Mouse (Mus musculus) small intestine, adult 2 months (tissue): ENCODE data around the gene Hsd3b7. TPM values are rescaled to one million over a fixed set of nuclear protein-coding genes. Genes with fewer than 3 reads are reported as not detected.

ENCODE experiments used
- H3K27ac ChIP-seq: fragments of 200-500 bp; 2 replicates; pipeline ENCODE4 v1.5.1; 2012; ENCODE audit warnings: low read depth, low read length, control low read depth, inconsistent platforms; ENCODE audit not compliant: insufficient read depth
- H3K27me3 ChIP-seq: fragments of 200-500 bp; 2 replicates; pipeline ENCODE4 v1.6.1; 2012; ENCODE audit warnings: mild to moderate bottlenecking, moderate library complexity, low read length, inconsistent platforms; ENCODE audit not compliant: control insufficient read depth, insufficient read depth
- H3K36me3 ChIP-seq: fragments of 200-500 bp; 2 replicates; pipeline ENCODE4 v1.6.1; 2012; ENCODE audit warnings: mild to moderate bottlenecking, low read length, control low read depth, inconsistent platforms; ENCODE audit not compliant: control insufficient read depth, insufficient read depth
- H3K4me1 ChIP-seq: fragments of 200-500 bp; 2 replicates; pipeline ENCODE4 v1.6.1; 2012; ENCODE audit warnings: low read length, inconsistent platforms, mixed read lengths; ENCODE audit not compliant: control insufficient read depth, insufficient read depth, insufficient read length
- H3K4me3 ChIP-seq: fragments of 200-500 bp; 2 replicates; pipeline ENCODE4 v1.5.1; 2012; ENCODE audit warnings: low read depth, mild to moderate bottlenecking, control low read depth, inconsistent platforms, low read length, moderate library complexity
- CTCF ChIP-seq: fragments of 200-500 bp; IDR thresholded peaks from 2 replicates; pipeline ENCODE4 v1.5.1; 2012; ENCODE audit warnings: low read depth, mild to moderate bottlenecking, control low read depth, inconsistent platforms, low read length, moderate library complexity, mixed read lengths; ENCODE audit not compliant: insufficient replicate concordance, insufficient read length; ENCODE audit errors: extremely low read depth
- POLR2A ChIP-seq: fragments of 200-500 bp; IDR thresholded peaks from 2 replicates; pipeline ENCODE4 v1.6.1; 2012; ENCODE audit warnings: low read depth, mild to moderate bottlenecking, control low read depth, inconsistent platforms, low read length, moderate library complexity
- WGBS: fragments of 180-500 bp; shearing (Covaris S2); methylation state at CpG from one replicate; pipeline ENCODE4 v1.1.7; 2018; 5-methylcytosine and 5-hydroxymethylcytosine counted together
- polyA plus RNA-seq: library from polyadenylated mRNA; depleted of rRNA; stranded (reverse); fragments of >200 nt; gene quantifications from 2 replicates; pipeline ENCODE4 v1.2.3, GENCODE M21; 2012

The Hsd3b7 gene
- polyA plus RNA-seq, 1 experiment: 45.7 TPM

DNA sequence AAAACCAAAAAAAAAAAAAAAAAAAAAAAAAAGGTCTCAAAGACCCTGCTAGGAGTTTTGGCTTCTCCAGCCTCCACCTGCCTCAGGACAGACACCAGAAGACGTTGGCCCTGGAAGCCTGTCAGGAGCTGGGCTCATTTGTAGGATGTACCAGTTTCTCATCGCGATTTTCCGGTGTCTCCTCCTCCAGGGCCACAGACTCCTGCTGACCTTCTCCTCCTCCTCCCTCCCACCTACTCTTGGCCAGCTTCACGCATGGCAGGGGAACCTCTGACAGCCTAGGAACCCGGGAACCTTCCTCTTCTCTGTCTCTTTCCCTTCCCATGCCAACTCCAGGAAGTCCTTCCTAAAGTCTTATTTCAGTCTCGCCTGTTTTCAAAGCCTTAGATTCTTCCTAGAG lies 16.6 kb downstream of the Hsd3b7 start:
- H3K4me3 ChIP-seq: no peak overlapping the region
- peaks cover 7% of the 10 kb centered on the region for H3K4me1 ChIP-seq
- H3K27ac ChIP-seq: no peak overlapping the region
- no peak for TF ChIP-seq POLR2A
- TF ChIP-seq CTCF: no peak
- no peaks in the 10 kb centered on the region for H3K36me3 ChIP-seq
- 80% methylated on average over 7 of the region's 7 CpGs for WGBS
- no peaks in the 10 kb centered on the region for H3K27me3 ChIP-seq

DNA sequence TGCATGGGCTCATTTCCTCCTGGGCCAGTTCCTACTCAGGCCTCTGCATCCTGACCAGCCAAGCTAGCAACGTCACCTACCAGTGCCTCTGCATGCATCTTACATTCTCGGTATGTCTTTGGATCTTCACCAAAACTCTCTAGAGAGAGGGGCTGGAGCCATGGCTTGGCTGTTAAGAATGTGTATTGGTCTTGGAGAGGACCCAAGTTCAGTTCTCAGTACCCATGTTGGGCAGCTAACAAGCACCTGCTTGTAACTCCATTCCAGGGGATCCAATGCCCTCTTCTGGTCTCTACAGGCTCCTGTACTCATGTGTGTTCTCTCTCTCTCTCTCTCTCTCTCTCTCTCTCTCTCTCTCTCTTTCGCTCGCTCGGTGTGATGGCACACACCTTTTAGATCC lies 17.4 kb downstream of the Hsd3b7 start:
- no peaks in the 10 kb centered on the region for H3K27me3 ChIP-seq
- H3K4me3 ChIP-seq: no peak overlapping the region
- 84% methylated on average over 5 of the region's 5 CpGs for WGBS
- H3K36me3 ChIP-seq: no peaks in the 10 kb centered on the region
- H3K4me1 ChIP-seq: peaks cover 7% of the 10 kb centered on the region
- H3K27ac ChIP-seq: no peak overlapping the region
- TF ChIP-seq POLR2A: no peak

DNA sequence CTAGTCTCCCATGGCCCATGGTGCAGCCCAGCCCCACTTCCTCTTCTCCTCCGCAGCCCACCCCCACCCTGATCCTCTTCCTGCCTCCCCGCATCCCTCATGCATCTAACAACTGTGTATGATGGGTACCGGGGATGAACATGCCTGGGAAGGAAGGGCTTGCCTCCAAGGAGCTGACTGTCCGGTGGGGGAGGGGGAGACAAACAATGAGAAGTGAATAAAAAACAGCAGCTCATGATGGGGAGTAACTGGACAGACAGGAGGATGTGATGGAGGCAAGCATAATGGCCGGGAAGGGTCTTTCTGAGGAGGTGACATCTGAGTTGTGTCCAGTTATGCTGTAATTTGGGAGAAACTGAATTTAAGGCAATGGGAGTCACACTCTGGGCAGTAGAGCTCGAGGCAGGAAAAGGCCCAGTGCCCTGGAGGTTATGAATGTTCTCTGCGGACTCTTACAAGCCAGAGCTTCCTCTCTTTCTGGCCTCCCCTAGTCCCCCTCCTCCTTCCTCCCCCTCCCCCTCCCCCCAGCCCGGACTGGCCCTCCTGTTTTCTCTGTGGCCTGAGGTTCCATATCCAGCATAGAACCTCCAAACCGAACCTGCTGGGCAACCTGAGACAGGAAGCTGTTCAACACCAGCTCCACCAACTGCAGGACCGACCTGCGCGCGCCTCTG lies 20.6 kb downstream of the Hsd3b7 start:
- peaks cover 3% of the 10 kb centered on the region; the same call in 1 of the 2 replicates for H3K27me3 ChIP-seq
- TF ChIP-seq POLR2A (no peak), CTCF (no peak)
- WGBS: 63% methylated on average over 13 of the region's 13 CpGs
- H3K4me3 ChIP-seq: no peak overlapping the region
- peaks cover under 1% of the 10 kb centered on the region; the same call in 1 of the 2 replicates for H3K4me1 ChIP-seq
- H3K36me3 ChIP-seq: no peaks in the 10 kb centered on the region
- no peak overlapping the region for H3K27ac ChIP-seq

DNA sequence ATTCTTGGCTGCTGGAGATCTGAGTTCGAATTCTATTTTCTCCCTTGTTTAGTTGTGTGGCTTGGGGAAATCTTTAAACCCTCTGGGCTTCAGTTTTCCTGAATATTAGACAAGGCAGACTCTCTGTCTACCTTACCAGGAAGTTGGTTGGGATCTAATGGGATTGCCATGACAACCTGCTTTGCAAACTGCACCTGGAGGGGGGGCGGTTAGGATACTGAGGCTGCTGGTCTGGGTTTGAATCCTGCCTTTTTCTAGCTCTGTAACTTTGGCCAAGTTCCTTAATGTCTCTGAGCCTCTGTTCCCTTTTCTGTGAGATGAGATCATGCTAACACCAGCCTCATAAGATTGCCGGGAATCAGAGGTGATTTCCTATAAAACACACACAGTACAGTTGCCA lies 22.1 kb downstream of the Hsd3b7 start:
- peaks cover 3% of the 10 kb centered on the region; the same call in 1 of the 2 replicates for H3K27me3 ChIP-seq
- 81% methylated on average over 3 of the region's 3 CpGs for WGBS
- no peaks in the 10 kb centered on the region for H3K36me3 ChIP-seq
- H3K4me3 ChIP-seq: no peak overlapping the region
- TF ChIP-seq POLR2A (no peak), CTCF (no peak)
- no peak overlapping the region for H3K27ac ChIP-seq
- H3K4me1 ChIP-seq: no peaks in the 10 kb centered on the region; the same call in 1 of the 2 replicates

DNA sequence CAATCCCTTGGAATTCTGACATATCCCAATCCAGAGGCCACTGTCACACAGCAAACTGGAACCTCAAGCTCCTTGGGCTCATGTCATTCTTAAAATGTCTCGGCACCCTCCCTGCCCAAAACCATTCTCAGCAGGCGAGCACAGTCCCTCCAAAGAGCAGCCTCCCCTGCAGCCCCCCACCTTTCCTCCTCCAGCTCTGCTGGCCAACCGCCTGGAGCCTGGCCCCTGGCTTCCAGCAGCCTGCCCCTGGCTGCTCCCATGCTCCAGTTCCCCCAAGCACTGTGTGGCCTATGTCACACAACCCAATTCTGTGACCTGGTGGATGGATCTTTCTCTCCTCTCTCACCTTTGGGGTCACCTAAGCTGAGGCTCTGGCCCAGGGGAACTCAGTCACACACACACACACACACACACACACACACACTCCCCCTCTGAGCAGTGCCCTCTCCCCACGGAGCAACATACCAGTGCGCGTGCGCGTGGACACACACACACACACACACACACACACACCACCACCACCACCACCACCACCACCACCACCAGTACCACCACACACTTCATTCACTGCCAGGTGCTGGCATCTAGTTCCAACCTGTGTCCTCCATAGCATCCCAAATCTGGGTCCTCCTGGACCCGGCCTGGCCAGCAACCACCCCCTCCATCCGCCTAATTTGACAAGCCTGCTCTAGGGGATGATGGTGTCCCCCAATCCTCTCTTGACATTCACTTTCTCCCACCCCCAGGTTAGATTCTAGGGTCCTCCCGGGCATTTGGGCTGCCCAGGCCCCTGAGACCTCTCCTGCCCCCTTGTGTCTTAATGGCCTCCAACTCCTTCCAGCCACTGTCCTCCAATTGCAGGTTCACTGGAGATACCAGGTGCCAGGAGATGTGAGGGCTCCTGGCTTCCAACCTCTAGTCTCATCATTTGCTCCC lies 23.1 kb downstream of the Hsd3b7 start:
- Histone ChIP-seq H3K4me1 (no peaks in the 10 kb centered on the region; the same call in 1 of the 2 replicates), H3K4me3 (peak overlapping the region; percentile 53; the same call in 1 of the 2 replicates), H3K27ac (no peak overlapping the region), H3K27me3 (peaks cover 3% of the 10 kb centered on the region; the same call in 1 of the 2 replicates), H3K36me3 (no peaks in the 10 kb centered on the region)
- 82% methylated on average over 11 of the region's 11 CpGs for WGBS
- TF ChIP-seq CTCF (no peak), POLR2A (no peak)

DNA sequence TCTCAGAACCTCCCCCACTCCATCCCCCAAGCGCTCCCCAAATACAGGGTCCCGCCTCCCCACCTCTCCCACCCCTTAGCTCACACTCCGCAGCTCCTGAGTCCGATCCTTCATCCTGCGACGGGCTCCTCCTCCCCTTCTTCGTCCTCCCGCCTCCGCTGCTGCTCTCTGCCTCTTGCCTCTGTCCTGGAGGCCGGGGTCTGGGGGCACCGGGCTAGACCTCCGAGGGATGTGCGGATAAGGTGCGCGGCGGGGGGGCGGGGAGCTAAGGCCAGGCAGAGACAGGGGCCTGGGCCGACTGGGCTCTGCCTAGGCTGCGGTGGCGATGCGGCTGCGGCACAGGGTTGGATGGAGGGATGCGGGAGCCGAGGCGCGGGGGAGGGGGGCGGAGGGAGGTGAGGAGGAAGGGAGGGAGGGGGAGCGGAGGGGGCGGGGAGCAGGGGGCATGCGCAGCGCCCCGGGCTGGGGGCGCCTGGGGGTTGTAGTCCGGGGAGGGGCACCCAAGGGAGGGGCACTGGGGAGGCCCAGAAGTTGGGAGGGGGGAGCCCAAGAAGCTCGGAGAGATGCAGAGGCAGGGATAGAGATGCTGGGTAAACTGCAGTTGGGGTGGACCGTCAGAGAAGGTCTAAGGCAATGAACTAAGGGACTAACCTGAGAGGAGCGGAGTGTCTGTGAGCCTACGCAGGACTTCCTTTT lies 23.9 kb downstream of the Hsd3b7 start, which contains the start of the genes Stx4a and Stx1b:
Gene Stx4a (plus strand): TSS at position 119 of the 696 bp plus-strand sequence.
Gene Stx1b (minus strand): TSS at position 374 of the 696 bp plus-strand sequence.
- Histone ChIP-seq H3K27ac (no peak within 1 kb of the TSS), H3K27me3 (peaks cover 3% of the 10 kb centered on the region; the same call in 1 of the 2 replicates), H3K4me3 (peak within 1 kb of the TSS; percentile 53), H3K4me1 (no peaks in the 10 kb centered on the region; the same call in 1 of the 2 replicates), H3K36me3 (no peaks in the 10 kb centered on the region)
- TF ChIP-seq CTCF (no peak), POLR2A (no peak)
- WGBS: 20% methylated on average over 33 of the region's 38 CpGs

DNA sequence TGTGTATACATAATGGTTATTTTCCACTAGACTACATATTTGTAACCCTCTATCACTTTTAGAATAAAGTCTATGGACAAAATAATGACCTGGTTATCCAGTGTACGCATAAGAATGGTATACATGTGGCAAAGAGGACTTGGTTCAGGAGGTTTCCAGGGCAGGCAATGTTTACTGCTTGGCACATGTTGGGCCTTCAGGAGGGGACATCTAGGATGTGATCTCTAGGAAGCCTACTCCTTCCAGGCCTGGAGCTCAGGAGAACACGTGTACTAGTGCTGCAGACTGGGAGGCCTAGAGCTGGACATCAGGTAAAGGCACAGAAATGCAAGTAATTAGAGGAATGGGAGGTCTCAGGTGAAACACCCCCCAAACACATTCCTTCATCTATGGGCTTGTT lies 35.1 kb downstream of the Hsd3b7 start:
- WGBS: 83% methylated on average over 2 of the region's 2 CpGs
- Histone ChIP-seq H3K4me3 (no peak overlapping the region), H3K36me3 (no peaks in the 10 kb centered on the region), H3K27ac (no peak overlapping the region), H3K27me3 (no peaks in the 10 kb centered on the region), H3K4me1 (no peaks in the 10 kb centered on the region; the same call in 1 of the 2 replicates)
- TF ChIP-seq POLR2A (no peak), CTCF (no peak)
